Mouse (Mus musculus) R1 (cell line): ENCODE measurements at regions not wholly inside any gene's neighbourhood (a gene's known extent, or its start where the extent isn't known, plus 50 kb on each side); places are given as distances from the start of the nearest gene placed in this dataset.

Experiments
- DNase-seq: peaks from one replicate; pipeline ENCODE4 v3.0.0-alpha.2; 2018; ENCODE audit warnings: low read depth, low spot score

GRCm38 (mm10) chr8:76748471-76748870, 150.8 kb upstream of the Nr3c2 start:
- DNase-seq, result no peak

GRCm38 (mm10) chr8:76750286-76750685, 149.0 kb upstream of the Nr3c2 start:
- no peak for DNase-seq

- DNase-seq, result no peak
These were observed 145.1 kb upstream of the Nr3c2 start for GRCm38 (mm10) chr8:76754166-76754565.

GRCm38 (mm10) chr8:76764201-76764600, 135.0 kb upstream of the Nr3c2 start:
- DNase-seq, result no peak

- no peak for DNase-seq
These were observed 130.9 kb upstream of the Nr3c2 start for GRCm38 (mm10) chr8:76768302-76768701.

GRCm38 (mm10) chr8:76787744-76788143, 111.5 kb upstream of the Nr3c2 start:
- DNase-seq, result peak; percentile 20

GRCm38 (mm10) chr8:76793891-76794290, 105.4 kb upstream of the Nr3c2 start:
- no peak for DNase-seq

- DNase-seq, result no peak
These were observed 99.2 kb upstream of the Nr3c2 start for GRCm38 (mm10) chr8:76799998-76800397.

- no peak for DNase-seq
These were observed 75.8 kb upstream of the Nr3c2 start for GRCm38 (mm10) chr8:76823456-76823855.
